ENCODE assay signal across 21 mouse cellular contexts in genomic region chr10:40775655-40776054, GRCm38 (mm10).
DNase-seq lines count a peak whose midpoint lies in the region; ATAC-seq and TF ChIP-seq lines count a peak whose summit lies in the region.
"Had no signal": no experiment of that assay in that cellular context is flagged by ENCODE, and none has a peak within 500 bp of the region (broad histone marks: within the 10 kb centered on the region; RNA-seq: fewer than 3 reads in every experiment).

No protein-coding gene starts in this region.

- no peaks in the 10 kb centered on the region for H3K36me3 ChIP-seq in forebrain, embryonic 16.5 days (ENCODE audit: control insufficient read depth, insufficient read depth)
- H3K36me3 ChIP-seq in forebrain, embryonic 13.5 days (ENCODE audit: poor library complexity, severe bottlenecking) = no peaks in the 10 kb centered on the region
- no peaks in the 10 kb centered on the region for H3K36me3 ChIP-seq in midbrain, embryonic 16.5 days (ENCODE audit: control insufficient read depth, insufficient read depth, low read length)
- H3K36me3 ChIP-seq: embryonic facial prominence, embryonic 12.5 days; G1E; heart, embryonic 13.5 days; hindbrain, embryonic 12.5 days had no signal

- 84% methylated on average over 4 of the region's 4 CpGs for WGBS in forebrain, embryonic 16.5 days
- WGBS in forebrain, embryonic 13.5 days = 90% methylated on average over 4 of the region's 4 CpGs
- WGBS in midbrain, embryonic 16.5 days = 57% methylated on average over 4 of the region's 4 CpGs

- no peak overlapping the region for H3K4me2 ChIP-seq in forebrain, embryonic 16.5 days (ENCODE audit: low read length)
- H3K4me2 ChIP-seq in forebrain, embryonic 13.5 days = no peak overlapping the region
- H3K4me2 ChIP-seq in midbrain, embryonic 16.5 days (ENCODE audit: low read length) = peak overlapping the region; percentile 19
- H3K4me2 ChIP-seq: embryonic facial prominence, embryonic 12.5 days; heart, embryonic 13.5 days; hindbrain, embryonic 12.5 days had no signal

- H3K9me3 ChIP-seq in forebrain, embryonic 16.5 days (ENCODE audit: control insufficient read depth, low read length) = no peaks in the 10 kb centered on the region
- no peaks in the 10 kb centered on the region for H3K9me3 ChIP-seq in forebrain, embryonic 13.5 days (replicated peaks)
- H3K9me3 ChIP-seq in midbrain, embryonic 16.5 days (replicated peaks; ENCODE audit: control insufficient read depth, low read length, poor library complexity, severe bottlenecking) = no peaks in the 10 kb centered on the region
- H3K9me3 ChIP-seq: embryonic facial prominence, embryonic 12.5 days; G1E; heart, embryonic 13.5 days; hindbrain, embryonic 12.5 days had no signal

- peak overlapping the region; percentile 44; the same call in 1 of the 2 replicates for H3K27ac ChIP-seq in forebrain, embryonic 16.5 days (ENCODE audit: low read length)
- H3K27ac ChIP-seq in forebrain, embryonic 13.5 days = no peak overlapping the region
- H3K27ac ChIP-seq in left cerebral cortex, adult 2 months = peak overlapping the region; percentile 34
- H3K27ac ChIP-seq in midbrain, embryonic 16.5 days (ENCODE audit: low read length) = 0 out of 2 replicates have a peak overlapping the region, but pooled peaks have one; percentile 1
- H3K27ac ChIP-seq: embryonic facial prominence, embryonic 12.5 days; heart, embryonic 13.5 days; hindbrain, embryonic 12.5 days; hindbrain, postnatal 0 days had no signal

- no peaks in the 10 kb centered on the region for H3K4me1 ChIP-seq in forebrain, embryonic 16.5 days (replicated peaks; ENCODE audit: control insufficient read depth, insufficient read depth, low read length)
- peaks cover 8% of the 10 kb centered on the region for H3K4me1 ChIP-seq in forebrain, embryonic 13.5 days
- peaks cover 17% of the 10 kb centered on the region for H3K4me1 ChIP-seq in midbrain, embryonic 16.5 days (ENCODE audit: control insufficient read depth, insufficient read depth, low read length)
- H3K4me1 ChIP-seq: embryonic facial prominence, embryonic 12.5 days; hindbrain, embryonic 12.5 days had no signal

- no peak overlapping the region for H3K9ac ChIP-seq in forebrain, embryonic 16.5 days (replicated peaks; ENCODE audit: low read depth, low read length)
- no peak overlapping the region for H3K9ac ChIP-seq in forebrain, embryonic 13.5 days
- H3K9ac ChIP-seq in midbrain, embryonic 16.5 days (ENCODE audit: low read depth, low read length) = no peak overlapping the region
- H3K9ac ChIP-seq: embryonic facial prominence, embryonic 12.5 days; heart, embryonic 13.5 days; hindbrain, embryonic 12.5 days had no signal

- TF ChIP-seq CTCF in left cerebral cortex, adult 2 months (IDR thresholded peaks at IDR 0.05) = no peak

- no peaks in the 10 kb centered on the region for H3K27me3 ChIP-seq in forebrain, embryonic 16.5 days (replicated peaks; ENCODE audit: control insufficient read depth, insufficient read depth, low read length)
- H3K27me3 ChIP-seq in forebrain, embryonic 13.5 days = no peaks in the 10 kb centered on the region
- no peaks in the 10 kb centered on the region for H3K27me3 ChIP-seq in midbrain, embryonic 16.5 days (ENCODE audit: control insufficient read depth, insufficient read depth, low read depth, low read length)
- H3K27me3 ChIP-seq: embryonic facial prominence, embryonic 12.5 days; heart, embryonic 13.5 days; hindbrain, embryonic 12.5 days had no signal

- ATAC-seq in forebrain, embryonic 16.5 days = no peak
- no peak for ATAC-seq in forebrain, embryonic 13.5 days
- peak; percentile 40; the same call in 1 of the 2 replicates for ATAC-seq in midbrain, embryonic 16.5 days
- ATAC-seq: CD4-positive, CD25-positive, alpha-beta regulatory T cell, adult 4 months; hindbrain, postnatal 0 days had no signal

- DNase-seq in left cerebral cortex, adult 2 months (ENCODE audit: extremely low spot score in 1 of 2, low spot score in 2 of 2) = no peak
- DNase-seq in left cerebral cortex, postnatal 25 days (ENCODE audit: low spot score in 2 of 2) = no peak
- no peak for DNase-seq in layer of hippocampus, adult 9-10 months (ENCODE audit: low spot score)
- DNase-seq in T-cell, adult 2 months (ENCODE audit: low spot score) = no peak
- DNase-seq: adrenal gland, postnatal 10 days; B cell, adult 2 months; cerebellum, adult 11-12 months; cerebellum, adult 9-10 months; cerebellum, postnatal 25 days; gastrocnemius, postnatal 36 days; heart, adult 11 months; heart, postnatal 36 days had no signal

- H3K4me3 ChIP-seq in forebrain, embryonic 16.5 days (replicated peaks; ENCODE audit: low read length) = no peak overlapping the region
- no peak overlapping the region for H3K4me3 ChIP-seq in forebrain, embryonic 13.5 days
- no peak overlapping the region for H3K4me3 ChIP-seq in left cerebral cortex, adult 2 months
- no peak overlapping the region for H3K4me3 ChIP-seq in midbrain, embryonic 16.5 days (ENCODE audit: low read depth, low read length)
- H3K4me3 ChIP-seq: embryonic facial prominence, embryonic 12.5 days; heart, embryonic 13.5 days; hindbrain, embryonic 12.5 days had no signal

- intact Hi-C loops in left cerebral cortex, adult 2 months (cut with DNase I) = loop anchor here (5.0 kb wide), 1 partner anchor 93 kb away; the partner anchor contains the start of gene Mettl24
- intact Hi-C loops in left cerebral cortex, postnatal 25 days (cut with DNase I) = no loop called here
